Mouse (Mus musculus) thymus, adult 18-20 months (tissue): ENCODE measurements around the gene Slc5a8.

Source experiments
- DNase-seq, 2 experiments: peaks; one replicate each; pipeline ENCODE4 v3.0.0; 2022; ENCODE audit warnings: mixed read lengths in 2 of 2

Slc5a8 gene

DNA sequence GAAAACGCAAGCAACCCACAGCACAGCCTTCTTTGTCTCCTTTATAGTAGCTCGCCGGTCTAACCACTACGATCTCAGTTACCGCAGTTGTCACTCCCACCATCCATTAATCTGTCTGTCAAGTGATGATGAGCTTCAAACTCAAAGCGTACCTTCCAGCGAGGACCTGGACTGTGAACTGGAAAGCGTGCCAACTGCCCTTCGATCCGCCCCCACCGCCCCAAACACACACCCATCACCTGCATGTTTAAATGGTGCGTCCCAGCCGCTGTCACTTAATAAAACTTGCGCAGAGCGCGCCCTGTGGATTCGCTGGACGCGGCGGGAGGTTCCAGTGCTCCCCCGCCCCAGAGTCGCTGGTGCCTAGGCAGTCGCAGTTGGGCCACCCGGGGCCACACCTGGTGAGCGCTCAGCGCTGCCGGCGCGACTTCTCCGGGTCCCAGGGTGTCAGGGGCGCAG is at the start of gene Slc5a8:
Gene Slc5a8, plus strand, starts transcription at position 361 of the 459 bp plus-strand sequence.
- DNase-seq, result no peak

DNA sequence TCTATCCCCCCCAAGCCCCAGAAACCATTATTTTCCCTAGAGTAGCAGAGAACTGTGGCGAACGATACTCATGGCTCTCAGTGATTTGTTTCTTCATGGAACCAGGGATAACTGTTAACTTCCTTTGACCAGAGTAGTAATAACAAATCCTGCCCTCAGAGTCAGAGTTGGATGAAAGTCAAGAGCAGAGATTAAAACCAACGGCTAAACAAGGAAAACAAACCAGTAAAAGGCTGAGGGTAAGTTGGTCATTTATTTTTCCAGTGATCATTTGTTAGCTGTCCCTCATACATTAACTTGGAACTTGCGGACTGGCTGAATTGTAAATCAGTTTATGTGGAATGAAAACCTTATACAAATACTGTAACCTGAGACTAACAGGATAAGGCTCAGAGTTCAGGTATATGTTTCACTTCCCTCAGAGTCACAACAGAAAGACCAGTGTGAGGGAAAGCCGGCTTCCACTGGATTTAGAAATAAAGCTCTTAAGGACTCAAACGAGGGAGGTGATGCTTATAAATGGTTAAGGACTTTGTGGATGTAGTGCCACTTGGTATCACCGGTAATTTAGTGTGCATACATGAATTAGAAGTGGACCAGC is 36.8 kb upstream of the Slc5a8 start:
- no peak for DNase-seq

DNA sequence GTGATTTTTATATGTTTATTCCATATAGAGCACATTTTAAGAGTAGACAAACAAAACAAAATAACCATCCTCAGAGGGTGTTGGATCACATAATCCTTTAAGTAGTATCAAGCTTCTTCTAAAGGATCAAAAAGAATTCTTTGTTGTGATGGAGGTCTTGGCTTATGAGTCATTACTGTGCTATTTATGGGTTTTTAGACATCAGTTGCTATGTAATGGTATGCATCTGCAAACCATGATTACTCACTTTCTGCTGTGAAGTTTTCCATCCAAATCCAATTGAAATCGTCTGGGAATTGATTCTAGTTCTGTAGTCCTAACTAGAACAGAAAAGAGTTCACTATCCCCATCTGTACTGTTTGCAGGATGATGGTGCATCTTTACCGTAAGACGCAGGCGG is 35.8 kb upstream of the Slc5a8 start:
- no peak for DNase-seq

DNA sequence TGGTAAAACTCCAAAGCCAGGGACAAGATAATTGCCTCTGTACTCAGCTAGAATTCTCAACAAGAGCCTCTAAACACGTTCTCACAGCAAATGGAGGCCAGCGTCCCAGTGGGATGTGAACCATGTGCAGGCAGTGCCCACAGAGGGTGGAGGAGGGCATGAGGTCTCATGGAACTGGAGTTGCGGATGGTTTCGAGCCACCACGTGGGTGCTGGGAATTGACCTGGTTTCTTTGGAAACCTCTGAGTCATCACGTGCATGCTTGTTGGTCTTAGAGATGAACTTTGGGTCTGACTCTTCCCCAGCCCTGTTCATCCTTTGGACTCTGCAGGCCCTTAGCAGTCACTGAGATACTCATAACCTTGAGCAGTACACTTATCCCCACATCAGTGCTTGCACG is 32.5 kb upstream of the Slc5a8 start:
- DNase-seq, result no peak

DNA sequence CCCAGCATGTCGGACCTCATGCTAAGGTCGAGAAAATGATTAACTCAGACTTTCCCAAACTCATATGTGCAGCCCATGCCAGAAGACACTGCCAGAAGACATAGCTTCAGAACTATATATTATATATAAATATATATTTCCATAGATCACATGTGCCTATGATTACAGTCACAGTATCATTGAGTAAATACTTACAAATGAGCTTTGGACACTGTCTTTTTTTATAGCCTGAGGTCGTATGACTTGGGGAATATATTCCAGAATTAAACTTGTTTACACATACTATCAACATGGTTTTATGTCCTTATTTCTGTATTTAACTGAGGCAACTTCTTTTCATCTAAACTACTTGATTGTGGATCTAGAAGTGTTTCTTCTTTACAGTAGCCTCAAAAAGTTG is 24.9 kb upstream of the Slc5a8 start:
- no peak for DNase-seq

DNA sequence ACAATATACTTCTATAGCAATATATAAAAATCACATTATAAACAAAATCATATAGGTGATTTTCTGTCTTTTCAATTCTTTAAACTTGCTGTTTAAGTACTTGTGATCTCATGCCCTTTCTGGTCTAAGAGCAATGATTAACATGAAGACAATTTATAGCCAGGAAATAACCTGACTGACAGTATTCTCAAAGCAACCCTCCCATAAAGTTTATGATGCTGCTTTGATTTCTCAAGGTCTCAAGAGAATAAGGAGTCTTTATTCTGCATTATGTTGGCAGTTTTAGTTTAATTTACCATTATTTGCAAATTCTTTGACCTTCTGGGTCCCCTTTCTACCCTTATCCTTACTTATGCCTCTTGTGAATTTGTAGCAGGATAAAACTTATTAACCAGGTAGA is 24.4 kb upstream of the Slc5a8 start:
- DNase-seq, result no peak

DNA sequence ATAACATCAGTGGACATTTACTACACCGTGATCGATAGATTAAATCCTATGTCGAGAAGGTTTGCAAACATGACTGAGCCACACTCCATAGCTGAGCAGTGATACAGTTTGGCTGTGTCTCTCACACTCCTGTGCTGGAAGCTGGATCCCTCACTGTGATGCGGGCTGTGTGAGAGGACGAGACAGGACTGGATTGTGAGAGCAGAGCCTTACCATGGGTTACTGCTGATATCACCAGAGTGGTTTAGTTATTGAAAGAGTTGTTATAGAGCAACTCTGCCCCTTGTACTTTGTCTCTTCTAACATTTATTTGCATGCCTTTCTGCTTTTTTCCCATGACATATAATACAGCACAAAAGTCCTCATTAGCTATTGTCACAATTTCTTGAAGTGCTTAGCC is 23.5 kb upstream of the Slc5a8 start:
- DNase-seq, result no peak

DNA sequence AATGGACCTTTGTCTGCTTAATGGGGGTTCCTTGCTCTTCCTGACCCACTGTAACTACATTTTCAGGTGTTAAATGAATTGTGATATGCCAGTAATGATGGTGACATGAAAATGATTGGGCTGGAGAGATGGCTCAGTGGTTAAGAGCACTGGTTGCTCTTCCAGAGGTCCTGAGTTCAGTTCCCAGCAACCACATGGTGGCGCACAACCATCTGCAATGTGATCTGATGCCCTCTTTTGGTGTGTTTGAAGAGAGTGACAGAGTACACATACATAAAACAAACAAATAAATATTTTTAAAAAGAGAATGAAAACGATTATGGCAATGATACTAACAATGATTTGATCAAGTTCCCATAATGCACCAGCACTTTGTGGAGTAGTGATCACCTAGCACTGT is 19.8 kb upstream of the Slc5a8 start:
- DNase-seq, result no peak

DNA sequence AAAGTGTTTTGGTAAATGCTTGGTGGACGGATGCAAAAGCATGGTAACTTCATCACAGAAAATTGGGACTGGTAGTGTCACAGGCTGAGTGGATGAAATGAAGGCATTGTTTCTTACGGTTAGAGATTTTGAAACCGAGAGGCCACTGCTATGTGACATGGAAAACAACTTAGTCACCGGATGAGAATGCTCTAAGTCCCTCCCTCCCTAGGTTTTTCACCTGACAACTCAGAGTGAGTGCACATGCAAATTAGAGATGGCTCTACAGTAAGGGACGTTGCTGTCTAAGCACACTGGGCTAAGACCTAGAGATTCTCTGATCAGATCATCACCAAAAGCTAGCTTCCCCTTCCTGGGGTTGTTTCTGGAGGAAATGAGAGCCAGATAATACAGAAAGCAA is 10.9 kb upstream of the Slc5a8 start:
- no peak for DNase-seq

DNA sequence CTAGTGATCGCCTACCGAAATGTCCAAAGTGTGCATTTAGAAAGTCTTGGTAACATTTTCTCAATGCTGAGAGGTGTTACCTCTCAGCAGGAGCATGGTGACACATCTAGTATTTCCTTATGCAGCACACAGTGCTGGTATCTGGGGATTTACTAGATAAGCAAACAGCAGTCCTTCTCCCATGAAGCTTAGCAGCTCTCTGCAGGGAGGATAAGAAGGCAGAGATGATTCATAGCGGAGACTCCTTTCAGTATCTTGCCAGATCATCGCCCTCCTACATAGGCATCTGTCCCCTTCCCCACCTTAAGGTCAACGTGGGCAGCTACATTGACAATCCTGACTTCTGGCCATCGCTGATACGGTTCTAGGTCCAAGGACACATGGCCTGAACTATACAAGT is 8.4 kb upstream of the Slc5a8 start:
- no peak for DNase-seq

DNA sequence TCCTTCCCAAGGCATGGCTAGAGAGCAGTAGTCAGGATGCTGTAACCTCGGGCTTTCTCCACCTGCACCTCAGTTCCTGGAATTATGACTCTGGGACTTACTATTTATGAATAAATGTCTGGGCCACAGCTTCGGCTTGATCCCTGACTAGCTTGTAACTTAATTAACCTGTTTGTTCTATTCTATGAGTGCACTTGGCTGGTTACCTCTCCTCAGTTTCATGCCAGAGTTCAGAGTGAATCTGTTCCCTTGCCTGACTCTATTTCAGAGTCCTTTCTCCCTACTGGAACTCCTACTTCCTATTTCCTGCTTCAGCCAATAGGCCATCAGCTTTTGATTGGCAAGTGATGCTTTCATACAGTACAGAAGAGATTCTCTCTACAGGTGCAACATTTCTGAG is 2.1 kb upstream of the Slc5a8 start:
- no peak for DNase-seq

DNA sequence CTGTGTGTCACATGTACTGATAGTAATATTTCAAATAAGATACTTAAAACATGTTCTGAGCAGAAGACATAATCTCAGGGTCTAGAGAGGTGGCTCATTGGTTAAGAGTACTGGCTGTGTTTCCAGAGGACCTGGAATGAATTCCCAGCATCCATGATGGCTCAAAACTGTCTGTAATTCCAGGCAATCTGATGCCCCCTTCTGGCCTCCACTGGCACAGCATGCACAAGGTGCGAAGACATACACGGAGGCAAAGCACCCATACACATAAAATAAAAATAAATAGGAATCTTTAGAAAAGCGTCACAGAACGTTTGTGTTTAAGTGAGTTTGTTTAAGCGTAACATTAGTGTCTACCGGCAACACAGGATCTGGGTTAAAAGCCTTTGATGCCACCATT is 956 bp upstream of the Slc5a8 start:
- no peak for DNase-seq

DNA sequence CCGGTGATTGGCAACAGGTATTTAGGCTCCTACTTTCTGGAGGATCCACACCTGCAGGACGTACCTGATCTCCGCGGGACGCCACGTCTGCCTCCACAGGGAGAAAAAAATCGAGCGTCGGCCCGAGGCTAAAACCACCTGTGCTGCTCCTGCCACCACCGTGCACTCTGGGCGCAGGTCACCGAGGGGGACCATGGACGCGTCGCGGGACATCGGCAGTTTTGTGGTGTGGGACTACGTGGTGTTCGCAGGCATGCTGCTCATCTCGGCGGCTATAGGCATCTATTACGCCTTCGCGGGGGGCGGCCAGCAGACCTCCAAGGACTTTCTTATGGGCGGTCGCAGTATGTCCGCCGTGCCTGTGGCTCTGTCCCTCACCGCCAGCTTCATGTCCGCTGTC is 322 bp downstream of the Slc5a8 start:
- DNase-seq, result no peak

DNA sequence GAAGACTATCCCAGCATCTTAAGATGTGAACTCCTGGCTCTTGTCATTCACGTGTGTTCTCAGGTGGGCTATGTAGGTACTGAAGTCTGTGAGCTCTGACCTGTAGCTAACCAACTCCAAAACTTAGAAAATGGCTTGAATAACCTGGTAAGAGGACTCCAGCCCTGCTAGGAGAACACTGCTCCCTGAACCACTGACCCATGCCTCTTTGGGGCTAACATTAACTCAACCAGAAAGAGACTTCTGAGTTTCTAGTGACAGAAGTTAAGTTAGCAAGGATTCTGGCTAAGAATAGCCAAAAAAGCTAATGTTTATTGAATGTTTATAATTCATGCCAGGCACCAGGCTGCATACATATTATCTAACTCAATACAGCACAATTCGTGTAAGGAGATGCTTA is 2.6 kb downstream of the Slc5a8 start:
- no peak for DNase-seq

DNA sequence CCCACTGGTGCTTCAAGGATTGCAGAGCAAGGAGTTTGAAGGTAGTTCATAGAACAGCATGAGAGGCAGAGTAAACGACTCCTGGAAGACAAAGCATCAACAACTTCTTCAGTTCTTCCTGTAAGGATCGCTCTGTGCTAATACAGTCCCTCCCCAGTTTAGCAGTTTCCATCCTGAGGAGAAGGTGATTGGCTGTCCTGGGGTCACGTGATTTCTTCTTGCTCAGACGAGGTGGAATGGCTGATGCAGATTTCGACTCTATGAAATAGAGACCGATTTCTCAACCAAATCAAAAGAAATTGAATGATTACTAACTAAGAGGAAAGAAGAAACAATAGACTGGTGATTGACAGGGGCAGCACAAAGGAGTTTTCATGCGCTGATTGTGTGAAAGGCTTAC is 5.6 kb downstream of the Slc5a8 start:
- no peak for DNase-seq

DNA sequence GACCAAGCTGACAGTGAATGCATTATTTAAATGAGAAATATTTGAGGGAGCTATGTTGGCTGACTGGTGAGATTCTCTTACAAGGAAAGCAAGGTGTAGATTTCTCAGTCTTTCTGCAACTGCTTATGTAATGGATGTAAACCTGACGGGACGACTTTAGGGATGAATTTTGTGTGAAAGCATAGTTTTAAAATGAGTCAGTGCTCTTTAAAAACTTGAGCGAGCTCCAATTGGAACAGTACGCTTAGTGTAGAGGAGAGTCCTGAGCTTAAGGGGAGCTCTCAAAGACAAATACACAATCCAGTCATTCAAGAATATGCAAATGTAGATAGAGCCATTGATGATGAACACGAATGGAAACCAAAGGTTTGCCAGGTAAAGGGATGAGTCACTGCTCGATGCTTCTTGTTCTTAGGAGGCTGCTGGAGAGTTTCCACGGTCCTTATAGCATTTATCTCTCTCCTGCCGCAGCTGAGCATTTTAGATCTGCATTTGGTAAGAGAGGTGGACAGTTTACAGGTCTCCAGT is 6.8 kb downstream of the Slc5a8 start:
- DNase-seq, result no peak

DNA sequence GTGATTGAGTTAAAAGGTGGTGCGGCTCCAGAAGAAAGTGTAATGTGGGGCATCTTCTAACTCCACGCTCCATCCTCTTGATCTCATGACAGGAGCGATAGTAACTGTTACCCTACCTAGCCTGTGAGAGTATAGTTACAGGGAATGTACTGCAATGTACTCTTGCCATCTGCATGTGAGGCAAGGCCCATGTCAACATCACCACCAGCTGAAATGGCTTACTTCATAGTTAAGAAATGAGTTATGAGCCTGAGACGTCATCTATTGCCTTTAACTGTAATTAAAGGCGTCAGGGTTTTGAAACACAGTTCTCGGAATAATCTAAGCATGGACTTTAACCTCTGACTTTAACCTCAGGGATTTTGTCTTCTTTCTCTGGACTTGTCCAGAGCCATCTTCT is 11.2 kb downstream of the Slc5a8 start:
- no peak for DNase-seq

DNA sequence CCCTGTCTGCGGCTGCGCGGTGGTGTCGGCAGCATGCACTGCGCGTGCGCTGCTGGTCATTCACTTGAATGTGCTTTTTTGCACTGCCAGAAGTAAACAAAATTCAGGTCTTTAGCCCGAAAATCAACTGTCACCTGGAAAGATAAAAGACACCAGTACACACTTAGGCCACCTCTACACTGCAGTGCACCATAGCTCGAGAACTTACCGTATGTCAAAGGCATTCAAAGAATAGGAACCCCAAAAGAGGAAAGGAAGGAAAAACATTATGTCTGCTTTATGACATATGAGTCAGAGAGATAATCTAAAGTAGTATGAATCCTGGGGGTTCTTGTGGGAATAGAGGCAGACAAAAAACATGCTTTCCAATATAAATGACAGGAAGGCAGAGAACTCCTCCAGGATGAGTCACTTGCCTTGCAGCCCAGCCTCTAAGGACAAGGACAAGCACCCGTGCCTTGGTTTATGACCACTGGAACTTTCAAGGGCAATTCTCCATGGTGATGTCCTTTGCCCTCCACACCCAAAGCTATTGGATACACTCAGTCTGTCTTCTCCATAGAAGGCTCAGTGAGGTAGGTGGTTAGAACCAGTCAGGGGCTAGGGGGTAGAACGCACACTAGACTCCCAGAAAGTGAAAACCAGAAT is 64.0 kb downstream of the Slc5a8 start:
- DNase-seq, result no peak

DNA sequence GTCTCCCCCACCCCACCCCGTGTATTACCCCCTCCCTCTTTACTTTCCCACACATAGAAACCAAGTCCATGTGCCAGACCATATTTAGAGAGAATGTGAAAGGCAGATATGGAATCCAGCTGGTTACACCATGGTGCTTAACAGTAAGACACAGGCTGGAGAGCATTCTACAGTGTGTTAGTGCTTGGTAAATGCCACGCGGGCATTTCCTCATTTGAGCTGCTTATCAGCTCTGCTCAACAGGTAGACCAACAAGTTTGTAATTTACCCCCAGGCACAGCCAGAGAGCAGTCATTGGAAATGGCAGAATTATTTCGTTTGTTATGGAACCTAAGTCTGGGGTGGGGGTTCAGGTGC is 64.5 kb downstream of the Slc5a8 start:
- DNase-seq, result no peak

DNA sequence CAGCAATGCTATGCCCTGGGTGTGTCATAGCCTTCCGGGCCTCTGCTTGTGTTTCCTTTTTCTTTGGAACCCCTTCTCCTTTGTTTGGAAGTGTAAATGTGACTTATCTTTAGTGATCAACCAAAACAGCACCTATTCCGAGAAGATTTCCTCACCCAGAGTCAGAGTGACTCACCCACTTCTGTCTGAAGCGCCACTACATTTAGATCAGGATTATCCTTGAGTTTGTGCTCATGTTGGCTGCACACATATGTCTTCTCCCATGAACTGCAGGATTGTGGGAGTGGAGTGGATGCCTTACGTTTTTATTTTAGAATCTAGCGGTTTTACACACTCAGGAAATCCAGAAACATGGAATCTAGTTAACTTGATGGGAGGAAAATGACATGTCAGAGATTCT is 75.0 kb downstream of the Slc5a8 start:
- no peak for DNase-seq

DNA sequence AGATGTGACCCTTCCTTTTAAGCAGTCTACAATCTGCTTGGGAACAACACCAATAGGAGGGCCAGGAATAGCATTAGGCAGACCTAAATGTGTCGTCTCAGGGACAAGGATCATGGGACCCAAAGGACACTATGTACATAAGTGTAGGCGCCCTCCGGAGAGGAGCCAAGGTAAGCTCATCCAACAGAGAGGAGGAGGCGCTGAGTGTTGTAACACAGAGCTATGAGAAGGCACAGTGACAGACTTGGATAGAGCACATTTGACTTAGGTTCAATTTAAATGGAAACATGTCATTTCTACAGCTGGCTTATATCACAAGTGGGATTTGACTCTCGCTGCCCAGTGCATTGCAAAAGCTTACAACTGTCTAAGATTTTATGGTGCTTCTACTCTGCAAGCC is 82.8 kb downstream of the Slc5a8 start:
- no peak for DNase-seq

DNA sequence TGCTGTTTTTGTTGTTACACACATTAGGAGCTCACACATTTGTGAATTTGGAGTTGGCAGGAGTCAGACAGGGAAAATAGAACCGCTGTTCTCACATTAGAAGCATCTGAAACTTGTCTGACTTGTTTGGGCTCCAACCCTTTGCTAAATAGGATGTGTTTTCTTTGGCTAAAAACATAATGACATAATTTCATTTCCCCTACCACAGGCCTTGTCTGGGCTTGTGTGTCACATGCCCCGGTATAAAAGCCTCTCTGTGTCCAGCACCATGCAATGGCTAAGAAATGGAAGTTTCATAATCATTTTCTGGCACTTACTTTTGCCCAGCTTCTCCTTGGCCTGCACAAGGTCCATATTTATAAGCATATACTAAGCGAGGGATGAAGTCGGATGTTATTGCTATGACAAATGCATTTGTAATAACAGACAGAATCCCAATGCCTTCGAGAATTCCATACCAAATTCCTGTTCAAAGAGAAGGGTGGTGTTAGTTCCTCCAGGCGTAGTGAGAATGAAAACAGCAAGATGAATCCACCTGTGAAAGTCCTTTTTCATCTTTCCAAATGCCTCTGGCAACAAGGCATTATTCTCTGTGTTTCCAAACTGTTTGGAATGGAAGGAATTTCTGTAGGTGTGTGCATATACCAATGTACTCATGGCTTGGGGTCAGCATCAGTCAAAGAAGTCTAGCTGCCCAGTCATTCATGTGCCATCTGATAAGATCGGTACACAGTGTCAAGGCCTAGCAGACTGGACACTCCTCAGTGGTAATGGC is 85.3 kb downstream of the Slc5a8 start:
- DNase-seq, result no peak

DNA sequence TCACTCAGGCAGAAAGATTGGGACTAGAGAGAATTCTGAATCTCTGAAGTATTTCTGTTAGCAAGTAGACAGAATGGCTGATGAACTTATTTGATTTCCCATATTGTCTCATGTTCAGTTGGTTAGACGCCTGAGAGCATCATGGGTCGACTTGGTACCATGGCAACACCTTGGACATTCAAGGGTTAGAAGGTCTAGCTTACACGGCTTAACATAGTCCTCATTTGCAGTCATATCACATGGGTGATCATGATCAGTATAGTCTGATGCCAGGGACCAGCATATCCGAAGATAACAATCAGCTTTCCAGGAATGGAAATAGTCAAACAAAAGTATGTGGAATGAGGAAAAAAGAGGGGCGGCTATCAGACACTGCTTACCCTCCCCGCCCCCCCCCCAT is 93.1 kb downstream of the Slc5a8 start:
- DNase-seq, result no peak
